In genomic region chr6:5104238-5104637, GRCm38 (mm10) we compare ENCODE assay signal across 21 mouse cellular contexts.
DNase-seq lines count a peak whose midpoint lies in the region; ATAC-seq and TF ChIP-seq lines count a peak whose summit lies in the region.
"Had no signal": no experiment of that assay in that cellular context is flagged by ENCODE, and none has a peak within 500 bp of the region (broad histone marks: within the 10 kb centered on the region; RNA-seq: fewer than 3 reads in every experiment).

No protein-coding gene starts in this region.

- DNase-seq in heart, embryonic 10.5 days (ENCODE audit: low spot score) = no peak
- DNase-seq in heart, adult 11 months = no peak
- no peak for DNase-seq in liver, postnatal 0 days
- no peak for DNase-seq in ovary, postnatal 36 days (ENCODE audit: low spot score)
- DNase-seq in layer of hippocampus, postnatal 14 days (ENCODE audit: low spot score in 2 of 2) = no peak
- DNase-seq: cerebellum, adult 11-12 months; cerebellum, adult 9-10 months; cerebellum, postnatal 36 days; forebrain, postnatal 0 days; gastrocnemius, adult 2 months; gastrocnemius, postnatal 36 days; heart, adult 2 months; heart, postnatal 36 days had no signal

- no peaks in the 10 kb centered on the region for H3K36me3 ChIP-seq in heart, embryonic 10.5 days
- 0 out of 2 replicates have a peak, but pooled peaks cover 3% of the 10 kb centered on the region for H3K36me3 ChIP-seq in liver, embryonic 12.5 days
- no peaks in the 10 kb centered on the region for H3K36me3 ChIP-seq in liver, postnatal 0 days (replicated peaks; ENCODE audit: insufficient read depth, low read length)
- H3K36me3 ChIP-seq in intestine, embryonic 16.5 days (ENCODE audit: control insufficient read depth, insufficient read depth, low read length) = no peaks in the 10 kb centered on the region
- no peaks in the 10 kb centered on the region for H3K36me3 ChIP-seq in macrophage (ENCODE audit: inconsistent target)
- H3K36me3 ChIP-seq: embryonic facial prominence, embryonic 15.5 days; heart, embryonic 12.5 days; hindbrain, embryonic 12.5 days had no signal

- no peak overlapping the region for H3K4me2 ChIP-seq in liver, embryonic 12.5 days
- H3K4me2 ChIP-seq in liver, postnatal 0 days (ENCODE audit: low read depth, low read length) = no peak overlapping the region
- H3K4me2 ChIP-seq in intestine, embryonic 16.5 days (ENCODE audit: low read depth, low read length) = no peak overlapping the region
- H3K4me2 ChIP-seq: embryonic facial prominence, embryonic 15.5 days; heart, embryonic 12.5 days; hindbrain, embryonic 12.5 days had no signal

- peaks cover 27% of the 10 kb centered on the region for H3K4me1 ChIP-seq in heart, embryonic 10.5 days
- H3K4me1 ChIP-seq in liver, embryonic 12.5 days = peaks cover 17% of the 10 kb centered on the region
- no peaks in the 10 kb centered on the region for H3K4me1 ChIP-seq in liver, postnatal 0 days (ENCODE audit: insufficient read depth)
- peaks cover 6% of the 10 kb centered on the region; the same call in 1 of the 2 replicates for H3K4me1 ChIP-seq in intestine, embryonic 16.5 days (ENCODE audit: control insufficient read depth, insufficient read depth, low read length)
- H3K4me1 ChIP-seq: embryonic facial prominence, embryonic 15.5 days had no signal

- H3K9me3 ChIP-seq in heart, embryonic 10.5 days = no peaks in the 10 kb centered on the region
- no peaks in the 10 kb centered on the region for H3K9me3 ChIP-seq in liver, embryonic 12.5 days (replicated peaks)
- no peaks in the 10 kb centered on the region for H3K9me3 ChIP-seq in liver, postnatal 0 days (ENCODE audit: low read length)
- H3K9me3 ChIP-seq in intestine, embryonic 16.5 days (ENCODE audit: control insufficient read depth, low read length) = no peaks in the 10 kb centered on the region
- H3K9me3 ChIP-seq: embryonic facial prominence, embryonic 15.5 days; heart, embryonic 12.5 days; hindbrain, embryonic 12.5 days had no signal

- WGBS in heart, embryonic 10.5 days = 87% methylated on average over 7 of the region's 7 CpGs
- 79% methylated on average over 7 of the region's 7 CpGs for WGBS in liver, embryonic 12.5 days (ENCODE audit: insufficient replicate concordance)
- 80% methylated on average over 7 of the region's 7 CpGs for WGBS in liver, postnatal 0 days (ENCODE audit: insufficient replicate concordance)
- WGBS in intestine, embryonic 16.5 days = 83% methylated on average over 7 of the region's 7 CpGs
- 91% methylated on average over 7 of the region's 7 CpGs for WGBS in macrophage (ENCODE audit: missing documents)

- TF ChIP-seq EP300 in liver, postnatal 0 days (IDR thresholded peaks at IDR 0.05; ENCODE audit: low read depth) = no peak

- no peak overlapping the region for H3K4me3 ChIP-seq in heart, embryonic 10.5 days
- H3K4me3 ChIP-seq in liver, embryonic 12.5 days = no peak overlapping the region
- no peak overlapping the region for H3K4me3 ChIP-seq in liver, postnatal 0 days (ENCODE audit: low read depth, low read length)
- H3K4me3 ChIP-seq in intestine, embryonic 16.5 days (ENCODE audit: low read length) = no peak overlapping the region
- H3K4me3 ChIP-seq in macrophage (ENCODE audit: inconsistent target) = no peak overlapping the region
- H3K4me3 ChIP-seq: embryonic facial prominence, embryonic 15.5 days; erythroblast, embryonic 14.5 days; gastrocnemius, adult 2 months; heart, adult 2 months; heart, embryonic 12.5 days; hindbrain, embryonic 12.5 days had no signal

- no peak for ATAC-seq in liver, embryonic 12.5 days
- ATAC-seq in liver, postnatal 0 days = no peak
- ATAC-seq in intestine, embryonic 16.5 days = peak; percentile 44; the same call in 1 of the 2 replicates
- ATAC-seq: forebrain, postnatal 0 days; hindbrain, postnatal 0 days had no signal

- H3K27me3 ChIP-seq in heart, embryonic 10.5 days (ENCODE audit: insufficient read depth, poor library complexity, severe bottlenecking) = no peaks in the 10 kb centered on the region
- no peaks in the 10 kb centered on the region for H3K27me3 ChIP-seq in liver, embryonic 12.5 days (replicated peaks)
- no peaks in the 10 kb centered on the region for H3K27me3 ChIP-seq in liver, postnatal 0 days (ENCODE audit: insufficient read depth, low read length)
- H3K27me3 ChIP-seq in intestine, embryonic 16.5 days (replicated peaks; ENCODE audit: control insufficient read depth, insufficient read depth, low read length) = no peaks in the 10 kb centered on the region
- H3K27me3 ChIP-seq: embryonic facial prominence, embryonic 15.5 days; heart, embryonic 12.5 days; hindbrain, embryonic 12.5 days had no signal

- H3K79me2 ChIP-seq in macrophage (ENCODE audit: inconsistent target) = no peaks in the 10 kb centered on the region

- H3K9ac ChIP-seq in liver, embryonic 12.5 days = no peak overlapping the region
- H3K9ac ChIP-seq in liver, postnatal 0 days (replicated peaks) = no peak overlapping the region
- H3K9ac ChIP-seq in intestine, embryonic 16.5 days (ENCODE audit: low read depth, low read length) = no peak overlapping the region
- H3K9ac ChIP-seq: embryonic facial prominence, embryonic 15.5 days; forebrain, postnatal 0 days; heart, embryonic 12.5 days; hindbrain, embryonic 12.5 days had no signal

- no peak for TF ChIP-seq CTCF in liver, postnatal 0 days (IDR thresholded peaks at IDR 0.05; ENCODE audit: low read depth)

- peak overlapping the region; percentile 63 for H3K27ac ChIP-seq in heart, embryonic 10.5 days
- 0 out of 2 replicates have a peak overlapping the region, but pooled peaks have one; percentile 51 for H3K27ac ChIP-seq in liver, embryonic 12.5 days
- H3K27ac ChIP-seq in liver, postnatal 0 days (ENCODE audit: low read depth) = no peak overlapping the region
- no peak overlapping the region for H3K27ac ChIP-seq in intestine, embryonic 16.5 days (ENCODE audit: low read length)
- peak overlapping the region; percentile 4; the same call in 1 of the 2 replicates for H3K27ac ChIP-seq in macrophage
- H3K27ac ChIP-seq: embryonic facial prominence, embryonic 15.5 days; gastrocnemius, adult 2 months; heart, adult 2 months; hindbrain, embryonic 12.5 days; hindbrain, postnatal 0 days had no signal

Comparison
In these comparisons a context has a peak if more than half of its experiments do, and no peak if none do; other contexts are left out.
1. H3K27ac ChIP-seq: peak in heart, embryonic 10.5 days (single experiment), liver, embryonic 12.5 days (single experiment) and macrophage (single experiment); none in liver, postnatal 0 days (single experiment) and intestine, embryonic 16.5 days (single experiment).